In the genomic region with DNA sequence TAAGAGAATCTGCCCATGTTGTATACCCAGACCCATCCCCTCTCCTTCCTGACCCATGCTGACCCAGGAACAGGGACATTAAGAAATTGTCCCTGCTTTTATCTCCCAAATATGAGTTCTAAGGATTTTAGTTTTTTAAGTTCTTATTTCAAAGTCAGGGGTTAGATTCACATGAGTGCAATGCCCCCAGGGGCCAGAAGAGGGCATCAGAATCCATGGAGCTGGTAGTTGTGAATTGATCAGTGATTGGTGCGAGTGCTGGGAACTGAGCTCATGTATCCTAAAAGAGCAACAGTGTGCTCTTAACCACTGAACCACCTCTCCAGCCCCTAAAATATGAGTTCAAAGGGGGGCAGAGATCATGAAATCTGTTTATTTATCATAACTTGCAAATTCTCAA, we compare ENCODE assay signal across 14 mouse cellular contexts.
DNase-seq lines count a peak whose midpoint lies in the region; ATAC-seq and TF ChIP-seq lines count a peak whose summit lies in the region.
"Had no signal": no experiment of that assay in that cellular context is flagged by ENCODE, and none has a peak within 500 bp of the region (broad histone marks: within the 10 kb centered on the region; RNA-seq: fewer than 3 reads in every experiment).

No protein-coding gene starts in this region.

- peak; percentile 45 for TF ChIP-seq CTCF in kidney, adult 2 months (conservative IDR thresholded peaks at IDR 0.05; ENCODE audit: insufficient read depth, insufficient read length, low read depth, low read length)

- no peak overlapping the region for H3K4me3 ChIP-seq in kidney, adult 2 months (ENCODE audit: insufficient read depth, low read depth, low read length)
- H3K4me3 ChIP-seq: heart, embryonic 10.5 days; hindbrain, embryonic 10.5 days; limb, embryonic 10.5 days had no signal

- DNase-seq in cerebellum, adult 8-10 months, result peak; percentile 36
- DNase-seq in cerebellum, adult 9-11 months, result no peak
- DNase-seq in kidney, adult 2 months, result no peak
- DNase-seq in kidney, adult 11 months, result no peak
- peak; percentile 5 for DNase-seq in lung, postnatal 36 days
- no peak for DNase-seq in lung, postnatal 25 days (ENCODE audit: low spot score)
- DNase-seq in testis, postnatal 14 days (ENCODE audit: low spot score), result no peak
- DNase-seq: lung, postnatal 4 days; right cerebral cortex, postnatal 14 days; thymus, postnatal 14 days had no signal

- no peaks in the 10 kb centered on the region for H3K4me1 ChIP-seq in kidney, adult 2 months (ENCODE audit: control insufficient read depth, insufficient read depth, low read length)
- H3K4me1 ChIP-seq: heart, embryonic 10.5 days; hindbrain, embryonic 10.5 days; limb, embryonic 10.5 days had no signal

- no peaks in the 10 kb centered on the region for H3K27me3 ChIP-seq in kidney, adult 2 months (replicated peaks; ENCODE audit: control insufficient read depth, insufficient read depth, low read length)

- H3K27ac ChIP-seq in kidney, adult 2 months (ENCODE audit: insufficient read depth, low read depth, low read length), result no peak overlapping the region
- H3K27ac ChIP-seq: heart, embryonic 10.5 days; hindbrain, embryonic 10.5 days; limb, embryonic 10.5 days had no signal

- 91% methylated on average over 1 of the region's 1 CpGs for WGBS in kidney, adult 2 months

- no peaks in the 10 kb centered on the region for H3K36me3 ChIP-seq in kidney, adult 2 months (ENCODE audit: control insufficient read depth, insufficient read depth, low read length)
- H3K36me3 ChIP-seq: heart, embryonic 10.5 days; hindbrain, embryonic 10.5 days; limb, embryonic 10.5 days had no signal

- ATAC-seq in megakaryocyte progenitor cell, adult 5-6 weeks (replicated peaks; ENCODE audit: poor library complexity), result peak; percentile 44; the same call in 1 of the 2 replicates

- TF ChIP-seq POLR2A in kidney, adult 2 months (IDR thresholded peaks at IDR 0.05; ENCODE audit: low read depth, low read length), result no peak

Comparison
In these comparisons a context has a peak if more than half of its experiments do, and no peak if none do; other contexts are left out.
1. DNase-seq: peak in cerebellum, adult 8-10 months (single experiment) and lung, postnatal 36 days (single experiment); none in cerebellum, adult 9-11 months (single experiment), kidney, adult 2 months (single experiment), kidney, adult 11 months (single experiment), lung, postnatal 25 days (single experiment) and testis, postnatal 14 days (single experiment).